Mouse (Mus musculus) hindbrain, embryonic 14.5 days (tissue): ENCODE measurements around the gene Tuba1a. TPM values are rescaled to one million over a fixed set of nuclear protein-coding genes. Genes with fewer than 3 reads are reported as not detected.

Source experiments
- ATAC-seq: fragments of 200-750 bp; cut with Nextera tagmentation; 2 replicates; pipeline ENCODE4 v1.8.0; 2017; ENCODE audit warnings: moderate number of reproducible peaks, mild to moderate bottlenecking, moderate TSS enrichment, moderate library complexity; ENCODE audit not compliant: low FRiP score
- DNase-seq: peaks from one replicate; pipeline ENCODE4 v3.0.0-alpha.2; 2015; ENCODE audit warnings: low spot score
- H3K27ac ChIP-seq: fragments of 300-500 bp; sonication (generic); 2 replicates; pipeline ENCODE4 v1.5.1; 2014; ENCODE audit warnings: mild to moderate bottlenecking, moderate library complexity
- H3K27me3 ChIP-seq: fragments of 300-500 bp; sonication (generic); 2 replicates; pipeline ENCODE4 v1.6.1; 2014; ENCODE audit warnings: mild to moderate bottlenecking, low read length, mixed read lengths; ENCODE audit not compliant: control insufficient read depth, insufficient read depth
- H3K36me3 ChIP-seq: fragments of 300-500 bp; sonication (generic); replicated peaks from 2 replicates; pipeline ENCODE4 v1.6.1; 2014; ENCODE audit not compliant: control insufficient read depth, insufficient read depth
- H3K4me1 ChIP-seq: fragments of 300-500 bp; sonication (generic); replicated peaks from 2 replicates; pipeline ENCODE4 v1.6.1; 2014; ENCODE audit warnings: antibody characterized with exemption, low read length, mixed read lengths; ENCODE audit not compliant: control insufficient read depth, insufficient read depth
- H3K4me2 ChIP-seq: fragments of 300-500 bp; sonication (generic); replicated peaks from 2 replicates; pipeline ENCODE4 v1.6.1; 2014; ENCODE audit warnings: mild to moderate bottlenecking, moderate library complexity
- H3K4me3 ChIP-seq: fragments of 300-500 bp; sonication (generic); replicated peaks from 2 replicates; pipeline ENCODE4 v1.5.1; 2014; ENCODE audit warnings: mild to moderate bottlenecking, low read length
- H3K9ac ChIP-seq: fragments of 300-500 bp; sonication (generic); 2 replicates; pipeline ENCODE4 v1.6.1; 2014
- H3K9me3 ChIP-seq: fragments of 300-500 bp; sonication (generic); 2 replicates; pipeline ENCODE4 v1.6.1; 2016; ENCODE audit warnings: low read length; ENCODE audit not compliant: control insufficient read depth
- WGBS: fragments of 180-500 bp; shearing (Covaris S2); extraction: QIAGEN DNeasy Blood & Tissue Kit; methylation state at CpG from one replicate; pipeline ENCODE4 v1.1.7; 2014; 5-methylcytosine and 5-hydroxymethylcytosine counted together
- polyA plus RNA-seq: library from polyadenylated mRNA; unstranded; fragments of >200 nt; fragmentation: Nextera tagmentation; extraction: Ambion mirVana; gene quantifications from 2 replicates; pipeline ENCODE4 v1.2.1, GENCODE M21; 2014

Gene Tuba1a
- polyA plus RNA-seq, 1 experiment from 2014 or later: 14,408 TPM

GRCm38 (mm10) chr15:98993093-98993793, 39.7 kb upstream of the Tuba1a start:
- H3K27ac ChIP-seq: peak overlapping the region; percentile 94
- WGBS: 2% methylated on average over 35 of the region's 35 CpGs
- peak overlapping the region; percentile 67 for H3K9ac ChIP-seq
- no peaks in the 10 kb centered on the region for H3K36me3 ChIP-seq
- H3K4me2 ChIP-seq: peak overlapping the region; percentile 91
- H3K27me3 ChIP-seq: no peaks in the 10 kb centered on the region
- peak; percentile 79 for ATAC-seq
- H3K9me3 ChIP-seq: no peaks in the 10 kb centered on the region
- peak overlapping the region; percentile 38 for H3K4me3 ChIP-seq
- DNase-seq: peak; percentile 94
- peaks cover 55% of the 10 kb centered on the region for H3K4me1 ChIP-seq

- Histone ChIP-seq H3K9ac (peak overlapping the region; percentile 67), H3K27me3 (no peaks in the 10 kb centered on the region), H3K27ac (peak overlapping the region; percentile 94), H3K36me3 (no peaks in the 10 kb centered on the region), H3K4me3 (peak overlapping the region; percentile 38), H3K9me3 (no peaks in the 10 kb centered on the region), H3K4me2 (peak overlapping the region; percentile 91), H3K4me1 (peaks cover 62% of the 10 kb centered on the region)
- ATAC-seq: peak; percentile 85
- DNase-seq: peak; percentile 79
- 14% methylated on average over 17 of the region's 17 CpGs for WGBS
Measured at GRCm38 (mm10) chr15:98992086-98992912, 38.8 kb upstream of the Tuba1a start.

- peak overlapping the region; percentile 38 for H3K4me3 ChIP-seq
Measured at GRCm38 (mm10) chr15:98991540-98992050, 38.1 kb upstream of the Tuba1a start.

DNA sequence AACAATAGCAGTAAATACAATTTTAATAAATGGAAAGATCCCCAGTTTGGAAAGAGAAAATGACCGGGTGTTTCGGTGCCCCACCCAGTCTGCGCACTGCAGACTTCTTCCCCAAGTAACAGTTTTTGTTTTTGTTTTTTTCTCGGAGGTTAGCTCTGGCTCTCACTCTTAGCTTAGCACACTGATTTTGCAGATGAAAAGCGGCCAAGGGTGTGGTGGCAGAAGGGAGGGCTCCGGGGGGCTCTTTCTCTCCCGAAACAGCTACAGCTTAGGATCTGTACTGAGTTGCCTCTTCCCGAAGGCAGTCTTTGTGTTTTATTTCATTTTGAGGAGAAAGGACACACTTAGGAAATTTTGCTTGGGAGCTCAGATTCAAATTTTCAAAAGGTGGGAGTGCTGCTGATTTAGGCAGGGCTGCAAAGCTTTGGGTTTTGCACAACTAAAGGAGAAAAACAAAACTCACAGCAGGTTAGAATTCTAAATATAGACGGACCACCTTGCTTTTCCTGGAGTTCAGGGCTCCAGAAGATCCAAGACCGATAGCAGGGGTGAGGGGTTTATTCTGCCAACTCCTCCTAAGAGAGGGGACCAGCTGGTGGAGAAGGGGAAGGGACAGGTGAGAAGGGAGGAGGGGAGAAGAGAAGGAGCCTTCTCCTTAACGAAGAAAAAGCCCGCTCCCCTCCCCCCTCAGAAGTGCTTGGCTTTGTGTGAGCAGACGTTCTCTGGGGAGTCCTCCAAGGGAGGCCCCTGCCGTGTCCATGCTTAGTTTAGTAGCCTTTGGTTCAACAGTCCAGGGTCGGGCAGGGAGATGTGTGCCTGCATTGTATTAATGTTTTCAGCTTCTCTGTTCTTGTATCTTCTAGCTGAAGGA, 37.4 kb upstream of the Tuba1a start:
- no peaks in the 10 kb centered on the region for H3K9me3 ChIP-seq
- peak; percentile 68 for DNase-seq
- no peaks in the 10 kb centered on the region for H3K36me3 ChIP-seq
- 7% methylated on average over 15 of the region's 15 CpGs for WGBS
- H3K4me1 ChIP-seq: peaks cover 74% of the 10 kb centered on the region
- ATAC-seq: no peak
- H3K27me3 ChIP-seq: no peaks in the 10 kb centered on the region
- H3K4me2 ChIP-seq: peak overlapping the region; percentile 91
- peak overlapping the region; percentile 38 for H3K4me3 ChIP-seq
- H3K9ac ChIP-seq: peak overlapping the region; percentile 67
- peak overlapping the region; percentile 94 for H3K27ac ChIP-seq

More at GRCm38 (mm10) chr15:98991540-98992050, 38.1 kb upstream of the Tuba1a start:
- ATAC-seq: no peak
- peak; percentile 44 for DNase-seq
- 5% methylated on average over 9 of the region's 9 CpGs for WGBS
- Histone ChIP-seq H3K9ac (peak overlapping the region; percentile 67), H3K27ac (peak overlapping the region; percentile 94), H3K36me3 (no peaks in the 10 kb centered on the region), H3K4me2 (peak overlapping the region; percentile 91), H3K4me1 (peaks cover 69% of the 10 kb centered on the region), H3K27me3 (no peaks in the 10 kb centered on the region), H3K9me3 (no peaks in the 10 kb centered on the region)

GRCm38 (mm10) chr15:98989701-98990430, 36.4 kb upstream of the Tuba1a start:
- Histone ChIP-seq H3K27me3 (no peaks in the 10 kb centered on the region), H3K36me3 (no peaks in the 10 kb centered on the region), H3K4me1 (peaks cover 74% of the 10 kb centered on the region), H3K9me3 (no peaks in the 10 kb centered on the region), H3K4me3 (peak overlapping the region; percentile 38), H3K27ac (peak overlapping the region; percentile 94), H3K4me2 (peak overlapping the region; percentile 91), H3K9ac (peak overlapping the region; percentile 67)
- WGBS: 19% methylated on average over 11 of the region's 12 CpGs
- ATAC-seq (no peak), DNase-seq (no peak)

DNA sequence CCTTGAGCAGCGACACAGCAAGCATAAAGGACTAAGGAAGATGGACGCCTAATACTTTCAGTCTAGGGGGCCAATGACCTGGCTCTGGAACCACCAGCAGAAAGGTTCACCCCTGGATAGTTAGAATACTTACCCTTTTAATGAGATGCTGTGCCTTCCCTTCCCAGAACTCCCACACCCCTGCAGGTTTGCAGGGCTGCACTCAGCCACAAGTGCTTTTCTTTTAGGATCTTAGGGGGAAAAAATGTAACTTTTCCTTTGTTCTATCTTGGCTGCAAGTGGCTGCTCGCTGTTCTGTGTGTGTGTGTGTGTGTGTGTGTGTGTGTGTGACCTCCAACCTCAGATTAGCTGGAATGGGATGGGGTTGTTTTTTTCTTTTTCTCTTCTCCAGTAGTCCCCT, 35.3 kb upstream of the Tuba1a start:
- DNase-seq (no peak), ATAC-seq (no peak)
- peak overlapping the region; percentile 94 for H3K27ac ChIP-seq
- peak overlapping the region; percentile 67 for H3K9ac ChIP-seq
- peak overlapping the region; percentile 91 for H3K4me2 ChIP-seq
- H3K9me3 ChIP-seq: no peaks in the 10 kb centered on the region
- 44% methylated on average over 3 of the region's 3 CpGs for WGBS
- peaks cover 70% of the 10 kb centered on the region for H3K4me1 ChIP-seq
- H3K27me3 ChIP-seq: no peaks in the 10 kb centered on the region
- H3K4me3 ChIP-seq: peak overlapping the region; percentile 38; the same call in 1 of the 2 replicates
- H3K36me3 ChIP-seq: no peaks in the 10 kb centered on the region

- WGBS: 15% methylated on average over 8 of the region's 8 CpGs
- no peaks in the 10 kb centered on the region for H3K27me3 ChIP-seq
- H3K4me2 ChIP-seq: peak overlapping the region; percentile 91
- no peaks in the 10 kb centered on the region for H3K9me3 ChIP-seq
- peak overlapping the region; percentile 38 for H3K4me3 ChIP-seq
- peaks cover 65% of the 10 kb centered on the region for H3K4me1 ChIP-seq
- DNase-seq (no peak), ATAC-seq (no peak)
- peak overlapping the region; percentile 67 for H3K9ac ChIP-seq
- H3K27ac ChIP-seq: peak overlapping the region; percentile 94
- H3K36me3 ChIP-seq: no peaks in the 10 kb centered on the region
Measured at GRCm38 (mm10) chr15:98987661-98988181, 34.2 kb upstream of the Tuba1a start.

- ATAC-seq: no peak
Measured at GRCm38 (mm10) chr15:98987077-98987630, 33.7 kb upstream of the Tuba1a start.

More at GRCm38 (mm10) chr15:98987077-98987630, 33.7 kb upstream of the Tuba1a start:
- peak overlapping the region; percentile 94 for H3K27ac ChIP-seq
- H3K9me3 ChIP-seq: no peaks in the 10 kb centered on the region
- WGBS: 8% methylated on average over 7 of the region's 7 CpGs
- H3K4me2 ChIP-seq: peak overlapping the region; percentile 91
- peaks cover 64% of the 10 kb centered on the region for H3K4me1 ChIP-seq
- H3K4me3 ChIP-seq: peak overlapping the region; percentile 38
- H3K9ac ChIP-seq: peak overlapping the region; percentile 67
- no peaks in the 10 kb centered on the region for H3K27me3 ChIP-seq
- no peaks in the 10 kb centered on the region for H3K36me3 ChIP-seq
- peak; percentile 58 for DNase-seq
